Mouse (Mus musculus) erythroblast, embryonic 14.5 days (primary cell): ENCODE results near the gene Fam178b.

Experiments used
- GATA1 ChIP-seq: IDR thresholded peaks from 2 replicates; pipeline ENCODE4 v1.6.1; 2012; ENCODE audit warnings: low read length, inconsistent platforms, mixed read lengths
- TAL1 ChIP-seq: IDR thresholded peaks from 3 replicates; pipeline ENCODE4 v1.6.1; 2012; ENCODE audit warnings: low read length, inconsistent platforms, mixed read lengths

GRCm38 (mm10) chr1:36674936-36675335 is 8.0 kb downstream of the Fam178b start:
- no peak for TF ChIP-seq GATA1
- TF ChIP-seq TAL1, result no peak
